ENCODE assay signal across 12 mouse cellular contexts in the genomic region with DNA sequence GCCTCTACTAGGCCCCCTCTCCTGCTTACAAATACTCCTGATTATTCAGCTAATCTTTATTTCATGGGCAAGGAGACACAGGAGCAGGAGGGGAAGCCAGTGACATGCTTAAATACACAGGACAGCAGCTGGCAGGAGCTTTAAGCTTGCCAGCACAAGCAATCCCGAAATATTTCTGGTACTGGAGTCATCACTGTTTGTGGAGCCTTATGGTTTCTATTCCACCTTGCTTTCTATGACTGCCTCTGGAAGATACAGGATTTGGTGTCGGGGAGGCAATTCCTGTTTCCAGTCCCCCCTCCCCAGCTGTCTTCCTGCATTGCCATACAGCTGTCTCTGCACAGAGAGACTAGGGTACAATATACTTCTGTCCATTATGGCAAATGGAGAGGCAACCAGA. TPM values are rescaled to one million over a fixed set of nuclear protein-coding genes. Genes with fewer than 3 reads are reported as not detected.
DNase-seq lines count a peak whose midpoint lies in the region; ATAC-seq and TF ChIP-seq lines count a peak whose summit lies in the region.
"Had no signal": no experiment of that assay in that cellular context is flagged by ENCODE, and none has a peak within 500 bp of the region (broad histone marks: within the 10 kb centered on the region; RNA-seq: fewer than 3 reads in every experiment).

No protein-coding gene starts in this region.

- peak; percentile 91 for DNase-seq in heart, adult 11 months
- no peak for DNase-seq in heart, postnatal 25 days (ENCODE audit: low spot score)
- no peak for DNase-seq in lung, postnatal 0 days (ENCODE audit: low spot score)
- no peak for DNase-seq in lung, postnatal 25 days (ENCODE audit: low spot score)
- no peak for DNase-seq in stomach, postnatal 0 days (ENCODE audit: low spot score)
- no peak for DNase-seq in layer of hippocampus, postnatal 14 days (ENCODE audit: low spot score in 2 of 2)
- DNase-seq in kidney, postnatal 25 days = no peak
- DNase-seq: cerebellum, adult 9-11 months; lung, postnatal 4 days; right cerebral cortex, adult 18-20 months; thymus, postnatal 36 days had no signal

- H3K4me2 ChIP-seq in lung, postnatal 0 days (replicated peaks; ENCODE audit: low read depth, low read length) = peak overlapping the region; percentile 85
- H3K4me2 ChIP-seq in limb, embryonic 15.5 days = peak overlapping the region; percentile 20; the same call in 1 of the 2 replicates
- H3K4me2 ChIP-seq in stomach, postnatal 0 days (replicated peaks; ENCODE audit: low read depth) = peak overlapping the region; percentile 95

- ATAC-seq in lung, postnatal 0 days = no peak
- ATAC-seq in limb, embryonic 15.5 days (ENCODE audit: insufficient number of reproducible peaks, low FRiP score, low TSS enrichment, low read depth) = no peak
- ATAC-seq in stomach, postnatal 0 days (ENCODE audit: low FRiP score, low TSS enrichment) = no peak

- H3K4me3 ChIP-seq in lung, postnatal 0 days (ENCODE audit: low read depth, low read length) = peak overlapping the region; percentile 87; the same call in 1 of the 2 replicates
- peak overlapping the region; percentile 3; the same call in 1 of the 2 replicates for H3K4me3 ChIP-seq in limb, embryonic 15.5 days
- no peak overlapping the region for H3K4me3 ChIP-seq in stomach, postnatal 0 days (ENCODE audit: low read depth, low read length)

- no peaks in the 10 kb centered on the region for H3K27me3 ChIP-seq in lung, postnatal 0 days (replicated peaks; ENCODE audit: insufficient read depth, low read length)
- 0 out of 2 replicates have a peak, but pooled peaks cover 5% of the 10 kb centered on the region for H3K27me3 ChIP-seq in limb, embryonic 15.5 days
- no peaks in the 10 kb centered on the region for H3K27me3 ChIP-seq in stomach, postnatal 0 days (ENCODE audit: control insufficient read depth, insufficient read depth, low read length)

- no peak for TF ChIP-seq EP300 in lung, postnatal 0 days (IDR thresholded peaks at IDR 0.05)
- TF ChIP-seq EP300 in stomach, postnatal 0 days (optimal IDR thresholded peaks at IDR 0.05) = no peak

- peaks cover 41% of the 10 kb centered on the region; the same call in 1 of the 2 replicates for H3K4me1 ChIP-seq in lung, postnatal 0 days (ENCODE audit: insufficient read depth, low read depth, low read length)
- H3K4me1 ChIP-seq in limb, embryonic 15.5 days = peaks cover 39% of the 10 kb centered on the region
- H3K4me1 ChIP-seq in stomach, postnatal 0 days (replicated peaks; ENCODE audit: control insufficient read depth, insufficient read depth) = peaks cover 8% of the 10 kb centered on the region; the same call in 1 of the 2 replicates

- WGBS in lung, postnatal 0 days = 47% methylated on average over 2 of the region's 2 CpGs
- 53% methylated on average over 2 of the region's 2 CpGs for WGBS in limb, embryonic 15.5 days
- 42% methylated on average over 2 of the region's 2 CpGs for WGBS in stomach, postnatal 0 days

- TF ChIP-seq CTCF in lung, postnatal 0 days (IDR thresholded peaks at IDR 0.05) = no peak
- no peak for TF ChIP-seq CTCF in stomach, postnatal 0 days (IDR thresholded peaks at IDR 0.05; ENCODE audit: low read depth)

- intact Hi-C loops in heart, postnatal 25 days (cut with DNase I) = loop anchor here (5.0 kb wide), 1 partner anchor 80 kb away; no protein-coding TSS in a partner anchor

- no peak overlapping the region for H3K27ac ChIP-seq in lung, postnatal 0 days (ENCODE audit: low read length)
- no peak overlapping the region for H3K27ac ChIP-seq in limb, embryonic 15.5 days
- H3K27ac ChIP-seq in stomach, postnatal 0 days (replicated peaks) = no peak overlapping the region

- H3K9me3 ChIP-seq in lung, postnatal 0 days (ENCODE audit: low read length) = no peaks in the 10 kb centered on the region
- H3K9me3 ChIP-seq in limb, embryonic 15.5 days = no peaks in the 10 kb centered on the region
- no peaks in the 10 kb centered on the region for H3K9me3 ChIP-seq in stomach, postnatal 0 days (ENCODE audit: control insufficient read depth, low read length)

- H3K36me3 ChIP-seq in lung, postnatal 0 days (ENCODE audit: insufficient read depth, low read length) = no peaks in the 10 kb centered on the region
- no peaks in the 10 kb centered on the region for H3K36me3 ChIP-seq in limb, embryonic 15.5 days
- no peaks in the 10 kb centered on the region for H3K36me3 ChIP-seq in stomach, postnatal 0 days (ENCODE audit: control insufficient read depth, insufficient read depth, low read length)

- no peak overlapping the region; the same call in 1 of the 2 replicates for H3K9ac ChIP-seq in lung, postnatal 0 days (replicated peaks; ENCODE audit: low read depth)
- no peak overlapping the region for H3K9ac ChIP-seq in limb, embryonic 15.5 days
- no peak overlapping the region for H3K9ac ChIP-seq in stomach, postnatal 0 days (ENCODE audit: low read length)

RNA-seq across cellular contexts. Expression of a gene that starts 4.7 kb away (rescaled TPM):
- total RNA-seq in heart, postnatal 25 days (2021) = 10 to 100 TPM; 25.8 to 26.7 TPM
- 4.5 and 5.8 TPM in 2 replicates for polyA plus RNA-seq in lung, postnatal 0 days (2015; fragmentation: Nextera tagmentation; extraction: Ambion mirVana)
- polyA plus RNA-seq in limb, embryonic 15.5 days (2015; fragmentation: Nextera tagmentation; extraction: Ambion mirVana) = 8.1 and 8.7 TPM in 2 replicates
- 3.4 and 3.5 TPM in 2 replicates for polyA plus RNA-seq in stomach, postnatal 0 days (2015; fragmentation: Nextera tagmentation; extraction: Ambion mirVana)
- total RNA-seq in layer of hippocampus, postnatal 14 days (2021) = 10 to 100 TPM; 80.9 to 82.4 TPM

Comparison
In these comparisons a context has a peak if more than half of its experiments do, and no peak if none do; other contexts are left out.
1. H3K4me2 ChIP-seq: peak in every context shown above with its lines; median percentile 95 in stomach, postnatal 0 days; 85 in lung, postnatal 0 days; 20 in limb, embryonic 15.5 days.